Mouse (Mus musculus) forebrain, embryonic 16.5 days (tissue): ENCODE measurements around the gene Emc6. TPM values are rescaled to one million over a fixed set of nuclear protein-coding genes. Genes with fewer than 3 reads are reported as not detected.
A peak's percentile ranks its signal among the peaks of the same experiment; 100 is the strongest.

Experiments
- ATAC-seq: fragments of 200-750 bp; cut with Nextera tagmentation; 2 replicates; pipeline ENCODE4 v1.8.0; 2017; ENCODE audit warnings: mild to moderate bottlenecking, moderate library complexity
- H3K27ac ChIP-seq: fragments of 300-500 bp; sonication (generic); 2 replicates; pipeline ENCODE4 v1.5.1; 2014; ENCODE audit warnings: low read length, control low read depth
- H3K27me3 ChIP-seq: fragments of 300-500 bp; sonication (generic); replicated peaks from 2 replicates; pipeline ENCODE4 v1.6.1; 2014; ENCODE audit warnings: low read length; ENCODE audit not compliant: control insufficient read depth, insufficient read depth
- H3K36me3 ChIP-seq: fragments of 300-500 bp; sonication (generic); 2 replicates; pipeline ENCODE4 v1.6.1; 2014; ENCODE audit not compliant: control insufficient read depth, insufficient read depth
- H3K4me1 ChIP-seq: fragments of 300-500 bp; sonication (generic); replicated peaks from 2 replicates; pipeline ENCODE4 v1.6.1; 2014; ENCODE audit warnings: low read length; ENCODE audit not compliant: control insufficient read depth, insufficient read depth
- H3K4me2 ChIP-seq: fragments of 300-500 bp; sonication (generic); 2 replicates; pipeline ENCODE4 v1.6.1; 2014; ENCODE audit warnings: mild to moderate bottlenecking, low read length, control low read depth
- H3K4me3 ChIP-seq: fragments of 300-500 bp; sonication (generic); replicated peaks from 2 replicates; pipeline ENCODE4 v1.5.1; 2014; ENCODE audit warnings: mild to moderate bottlenecking, low read length, control low read depth
- H3K9ac ChIP-seq: fragments of 300-500 bp; sonication (generic); replicated peaks from 2 replicates; pipeline ENCODE4 v1.6.1; 2014; ENCODE audit warnings: low read depth, low read length, control low read depth
- H3K9me3 ChIP-seq: fragments of 300-500 bp; sonication (generic); 2 replicates; pipeline ENCODE4 v1.6.1; 2016; ENCODE audit warnings: low read length; ENCODE audit not compliant: control insufficient read depth
- WGBS: fragments of 180-500 bp; shearing (Covaris S2); extraction: QIAGEN DNeasy Blood & Tissue Kit; methylation state at CpG from one replicate; pipeline ENCODE4 v1.1.7; 2014; 5-methylcytosine and 5-hydroxymethylcytosine counted together
- polyA plus RNA-seq: library from polyadenylated mRNA; unstranded; fragments of >200 nt; fragmentation: Nextera tagmentation; extraction: Ambion mirVana; gene quantifications from 2 replicates; pipeline ENCODE4 v1.2.1, GENCODE M21; 2015

Gene Emc6
- polyA plus RNA-seq, 1 experiment from 2014 or later: 127 TPM

DNA sequence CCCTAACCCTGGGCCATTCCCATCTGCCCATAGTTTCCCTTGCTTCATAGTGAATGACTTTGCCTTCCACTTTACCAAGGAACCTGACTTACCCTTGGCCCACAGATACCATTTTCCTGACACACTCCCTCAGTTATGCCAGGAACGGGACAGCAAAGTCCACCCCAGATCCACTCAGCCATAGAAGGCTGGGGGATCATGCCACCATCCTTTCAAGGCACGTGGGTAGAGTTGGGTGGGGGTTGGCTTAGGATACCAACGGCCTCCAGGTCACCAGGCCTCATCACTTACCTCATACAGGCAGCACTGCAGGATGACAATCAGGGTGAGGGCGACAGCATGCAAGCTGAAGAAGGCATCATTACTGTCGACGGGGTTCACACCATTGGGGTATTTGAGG, 10.4 kb upstream of the Emc6 start:
- WGBS: 87% methylated on average over 6 of the region's 6 CpGs
- Histone ChIP-seq H3K4me2 (no peak overlapping the region), H3K4me1 (no peaks in the 10 kb centered on the region), H3K9ac (no peak overlapping the region), H3K27me3 (no peaks in the 10 kb centered on the region), H3K36me3 (peaks cover 18% of the 10 kb centered on the region), H3K9me3 (no peaks in the 10 kb centered on the region), H3K4me3 (no peak overlapping the region), H3K27ac (no peak overlapping the region)
- ATAC-seq: no peak

DNA sequence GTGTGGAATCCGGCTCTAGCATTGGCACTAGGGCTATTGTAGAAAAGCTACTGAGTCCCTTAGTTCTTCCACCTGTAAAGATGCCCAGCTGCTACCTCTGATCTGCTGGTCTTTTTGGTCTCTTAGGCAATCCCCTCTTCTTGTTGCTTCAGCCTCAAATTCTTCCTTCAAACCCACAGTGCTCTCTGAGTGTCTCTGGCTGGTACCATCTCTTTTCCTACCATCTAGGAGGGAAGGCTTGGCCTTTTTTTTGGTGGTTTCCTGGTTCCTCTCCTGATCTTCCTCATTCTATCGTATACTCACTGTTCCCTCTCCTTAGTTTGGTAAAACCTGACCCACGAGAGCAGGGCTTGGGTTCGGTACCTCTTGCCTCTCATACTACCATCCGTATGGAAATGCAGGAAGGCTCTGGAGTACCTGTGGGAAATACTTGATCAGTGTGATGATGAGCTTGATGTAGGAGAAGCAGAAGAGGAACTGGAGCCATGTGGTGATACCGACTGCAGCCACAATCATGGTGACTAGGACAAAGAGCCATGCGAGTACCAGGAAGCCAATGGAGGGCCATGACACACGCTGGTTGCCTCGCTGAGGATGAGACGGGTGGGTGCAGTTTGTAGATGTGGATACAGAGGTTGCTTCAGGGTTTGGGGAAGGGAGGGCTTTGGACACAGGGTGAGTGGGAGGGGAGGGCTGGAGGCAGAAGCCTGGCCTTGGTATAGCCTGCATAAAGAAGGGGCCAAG, 9.2 kb upstream of the Emc6 start:
- Histone ChIP-seq H3K9me3 (no peaks in the 10 kb centered on the region), H3K36me3 (peaks cover 14% of the 10 kb centered on the region), H3K27me3 (no peaks in the 10 kb centered on the region), H3K4me1 (no peaks in the 10 kb centered on the region), H3K4me2 (no peak overlapping the region), H3K9ac (no peak overlapping the region), H3K4me3 (no peak overlapping the region), H3K27ac (no peak overlapping the region)
- 92% methylated on average over 10 of the region's 10 CpGs for WGBS
- no peak for ATAC-seq

DNA sequence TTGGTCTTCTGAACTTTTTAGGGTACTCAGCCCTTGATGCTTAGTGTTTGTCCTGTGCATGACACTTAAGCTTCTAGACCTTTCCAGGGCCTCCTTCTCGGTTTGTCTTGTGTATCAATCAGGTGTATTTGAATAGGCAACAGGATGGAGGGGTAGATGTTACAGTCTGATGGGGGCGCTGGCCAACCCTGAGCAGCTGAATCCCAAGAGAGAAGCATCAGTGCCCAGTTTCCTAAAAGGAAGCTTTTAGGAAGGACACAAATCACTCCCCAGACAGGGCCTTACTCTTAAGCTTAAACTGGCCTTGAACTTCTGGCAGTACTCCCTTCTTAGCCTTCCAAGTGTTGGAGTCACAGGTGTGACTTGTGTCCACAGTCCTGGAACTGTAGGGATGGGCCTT, 1.1 kb upstream of the Emc6 start:
- Histone ChIP-seq H3K36me3 (peaks cover 2% of the 10 kb centered on the region; the same call in 1 of the 2 replicates), H3K27me3 (no peaks in the 10 kb centered on the region), H3K9ac (peak overlapping the region; percentile 72), H3K27ac (no peak overlapping the region), H3K4me3 (peak overlapping the region; percentile 95), H3K4me1 (peaks cover 35% of the 10 kb centered on the region), H3K4me2 (peak overlapping the region; percentile 75), H3K9me3 (no peaks in the 10 kb centered on the region)
- no peak for ATAC-seq
- 0% methylated on average over 2 of the region's 2 CpGs for WGBS

DNA sequence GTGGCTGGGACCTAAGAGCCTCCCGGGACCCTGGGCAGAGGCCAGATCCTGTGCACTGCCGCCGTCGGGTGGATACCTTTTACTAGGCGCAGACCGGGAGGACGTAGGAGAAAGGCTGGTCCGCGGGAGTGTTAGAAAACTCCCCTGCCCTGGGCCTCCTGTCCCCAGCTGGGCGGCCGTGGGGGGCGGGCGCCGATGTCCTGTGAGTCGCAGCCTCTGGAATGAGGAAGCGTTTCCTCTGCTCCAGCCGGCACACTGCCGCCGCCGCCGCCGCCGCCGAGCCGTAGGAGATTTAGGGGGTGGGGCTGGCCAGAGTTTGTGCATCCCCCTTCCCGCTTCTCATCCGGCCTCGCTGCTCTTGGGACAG, 655 bp upstream of the Emc6 start:
- H3K4me1 ChIP-seq: peaks cover 35% of the 10 kb centered on the region
- no peaks in the 10 kb centered on the region for H3K27me3 ChIP-seq
- peaks cover 2% of the 10 kb centered on the region; the same call in 1 of the 2 replicates for H3K36me3 ChIP-seq
- peak overlapping the region; percentile 75 for H3K4me2 ChIP-seq
- H3K9me3 ChIP-seq: no peaks in the 10 kb centered on the region
- H3K27ac ChIP-seq: peak overlapping the region; percentile 69; the same call in 1 of the 2 replicates
- ATAC-seq: peak; percentile 60
- H3K9ac ChIP-seq: peak overlapping the region; percentile 72
- peak overlapping the region; percentile 95 for H3K4me3 ChIP-seq
- under 1% methylated on average over 28 of the region's 28 CpGs for WGBS

DNA sequence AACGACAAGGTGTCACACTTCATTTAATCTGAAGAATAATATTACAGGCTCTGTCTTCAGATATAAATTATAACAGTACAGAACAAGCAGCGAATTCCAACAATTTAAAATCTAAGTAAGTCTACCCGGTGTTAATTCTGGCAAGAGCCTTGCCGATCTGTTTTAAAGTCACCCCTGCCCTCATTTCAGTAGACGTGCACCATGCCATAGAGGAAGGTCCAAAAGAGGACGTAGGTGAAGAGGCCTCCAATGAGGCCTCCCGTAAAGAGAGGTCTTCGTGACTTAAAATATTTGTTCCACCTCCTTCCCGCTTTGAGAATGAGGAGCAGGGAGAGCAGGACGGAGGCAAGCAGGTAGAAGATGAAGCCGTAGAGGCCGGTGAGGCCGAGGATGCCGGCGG, 651 bp downstream of the Emc6 start:
- Histone ChIP-seq H3K4me3 (peak overlapping the region; percentile 95), H3K9me3 (no peaks in the 10 kb centered on the region), H3K27me3 (no peaks in the 10 kb centered on the region), H3K9ac (peak overlapping the region; percentile 88), H3K36me3 (peaks cover 2% of the 10 kb centered on the region; the same call in 1 of the 2 replicates), H3K27ac (peak overlapping the region; percentile 88), H3K4me2 (peak overlapping the region; percentile 85), H3K4me1 (peaks cover 37% of the 10 kb centered on the region)
- ATAC-seq: no peak
- WGBS: 1% methylated on average over 15 of the region's 15 CpGs

DNA sequence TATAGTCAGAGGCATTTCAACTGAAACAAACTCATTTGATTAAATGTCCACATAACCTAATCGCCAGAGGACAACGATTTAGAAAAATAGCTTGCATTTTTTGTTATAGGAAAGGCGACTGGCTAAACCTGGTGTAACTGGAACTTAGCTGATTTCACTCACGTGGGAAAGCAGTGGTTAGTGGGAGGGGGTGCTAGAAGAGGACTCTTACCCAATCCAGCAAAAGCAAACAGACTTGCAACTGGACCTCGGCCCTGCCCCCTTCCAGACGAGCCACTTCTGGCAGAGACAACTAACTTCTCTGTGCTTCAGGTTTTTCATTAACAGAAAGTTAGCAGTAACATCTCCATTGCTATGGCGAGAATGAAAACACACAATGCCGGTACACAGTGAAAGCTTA, 1.2 kb downstream of the Emc6 start:
- WGBS: 49% methylated on average over 8 of the region's 8 CpGs
- Histone ChIP-seq H3K4me1 (peaks cover 37% of the 10 kb centered on the region), H3K9me3 (no peaks in the 10 kb centered on the region), H3K9ac (peak overlapping the region; percentile 88; the same call in 1 of the 2 replicates), H3K36me3 (peaks cover 2% of the 10 kb centered on the region; the same call in 1 of the 2 replicates), H3K27ac (no peak overlapping the region), H3K4me2 (peak overlapping the region; percentile 85), H3K4me3 (peak overlapping the region; percentile 95), H3K27me3 (no peaks in the 10 kb centered on the region)
- no peak for ATAC-seq

DNA sequence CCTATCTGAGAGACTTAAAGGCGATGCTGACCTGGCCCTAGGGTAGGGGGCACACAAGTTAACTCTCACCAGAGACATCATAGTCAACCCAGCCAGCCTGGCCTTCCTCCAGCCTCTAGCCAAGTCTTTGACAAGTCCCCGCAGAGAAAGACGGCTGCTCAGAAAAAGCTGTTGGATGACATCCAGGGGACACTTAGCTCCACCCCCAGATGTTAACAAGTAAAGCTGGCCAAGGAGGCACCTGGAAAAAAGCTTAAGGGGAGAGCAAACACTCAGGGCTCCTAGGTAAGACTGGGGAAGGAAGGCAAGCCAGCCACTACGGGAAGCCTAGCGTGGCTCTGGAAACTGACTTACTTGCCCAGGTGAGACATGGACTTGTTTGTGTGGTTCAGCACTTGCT, 4.7 kb downstream of the Emc6 start:
- no peak for ATAC-seq
- Histone ChIP-seq H3K9ac (no peak overlapping the region), H3K4me1 (peaks cover 16% of the 10 kb centered on the region), H3K36me3 (peaks cover 2% of the 10 kb centered on the region; the same call in 1 of the 2 replicates), H3K27ac (no peak overlapping the region), H3K9me3 (no peaks in the 10 kb centered on the region), H3K4me2 (no peak overlapping the region), H3K4me3 (no peak overlapping the region), H3K27me3 (no peaks in the 10 kb centered on the region)
- WGBS: 48% methylated on average over 5 of the region's 5 CpGs

DNA sequence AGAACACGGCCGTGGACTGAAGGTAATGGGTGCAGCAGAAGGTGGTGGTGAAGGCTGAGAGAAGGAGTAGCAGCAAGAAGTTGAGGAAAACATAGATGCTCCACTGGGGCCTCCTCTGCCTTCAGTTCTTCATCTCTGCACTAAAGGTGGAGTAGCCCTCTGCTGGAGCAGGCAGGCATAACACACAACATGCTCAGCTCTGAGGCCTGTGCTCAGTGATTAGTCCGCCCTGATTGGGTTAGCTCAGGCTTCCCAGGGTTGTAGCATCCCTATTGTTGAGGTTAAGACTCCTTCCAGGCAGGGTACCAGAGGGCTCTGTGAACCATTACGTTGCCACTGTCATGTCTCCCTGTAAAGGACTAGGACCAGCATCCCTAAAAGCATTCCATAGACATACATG, 7.6 kb downstream of the Emc6 start:
- Histone ChIP-seq H3K4me2 (no peak overlapping the region), H3K27me3 (no peaks in the 10 kb centered on the region), H3K4me3 (no peak overlapping the region), H3K9ac (no peak overlapping the region), H3K4me1 (0 out of 2 replicates have a peak, but pooled peaks cover 2% of the 10 kb centered on the region), H3K27ac (no peak overlapping the region), H3K9me3 (no peaks in the 10 kb centered on the region), H3K36me3 (peaks cover 2% of the 10 kb centered on the region; the same call in 1 of the 2 replicates)
- ATAC-seq: peak; percentile 55
- WGBS: 43% methylated on average over 4 of the region's 4 CpGs

DNA sequence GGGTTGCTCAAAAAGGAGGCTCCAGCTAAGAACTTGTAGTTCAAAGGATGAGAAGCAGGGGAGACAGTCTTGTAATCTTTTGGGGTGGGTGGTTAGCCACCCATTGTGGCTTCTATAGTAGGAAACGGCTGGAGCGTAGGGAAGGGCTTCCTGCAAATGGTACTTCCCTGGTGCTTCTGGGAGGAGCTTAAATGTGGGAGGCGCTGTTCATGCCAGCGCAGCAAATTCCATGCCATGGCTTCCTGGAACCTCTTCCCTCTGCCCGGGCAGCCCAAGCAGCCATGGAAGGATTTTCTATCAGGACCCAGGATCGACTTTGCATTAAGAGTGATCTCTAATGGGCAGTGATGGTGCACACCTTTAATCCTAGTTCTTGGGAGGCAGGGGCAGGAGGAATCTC, 8.3 kb downstream of the Emc6 start:
- no peak overlapping the region for H3K9ac ChIP-seq
- no peak overlapping the region for H3K4me2 ChIP-seq
- no peak overlapping the region for H3K27ac ChIP-seq
- no peaks in the 10 kb centered on the region for H3K9me3 ChIP-seq
- H3K4me1 ChIP-seq: 0 out of 2 replicates have a peak, but pooled peaks cover 2% of the 10 kb centered on the region
- peaks cover 2% of the 10 kb centered on the region; the same call in 1 of the 2 replicates for H3K36me3 ChIP-seq
- H3K27me3 ChIP-seq: no peaks in the 10 kb centered on the region
- no peak overlapping the region for H3K4me3 ChIP-seq
- ATAC-seq: no peak
- WGBS: 78% methylated on average over 6 of the region's 6 CpGs
